Mouse (Mus musculus) lung, postnatal 4 days (tissue): ENCODE data around the gene Ppm1h.

Experiments
- DNase-seq, 2 experiments: peaks; one replicate each; pipeline ENCODE4 v3.0.0; 2021

The Ppm1h gene

DNA sequence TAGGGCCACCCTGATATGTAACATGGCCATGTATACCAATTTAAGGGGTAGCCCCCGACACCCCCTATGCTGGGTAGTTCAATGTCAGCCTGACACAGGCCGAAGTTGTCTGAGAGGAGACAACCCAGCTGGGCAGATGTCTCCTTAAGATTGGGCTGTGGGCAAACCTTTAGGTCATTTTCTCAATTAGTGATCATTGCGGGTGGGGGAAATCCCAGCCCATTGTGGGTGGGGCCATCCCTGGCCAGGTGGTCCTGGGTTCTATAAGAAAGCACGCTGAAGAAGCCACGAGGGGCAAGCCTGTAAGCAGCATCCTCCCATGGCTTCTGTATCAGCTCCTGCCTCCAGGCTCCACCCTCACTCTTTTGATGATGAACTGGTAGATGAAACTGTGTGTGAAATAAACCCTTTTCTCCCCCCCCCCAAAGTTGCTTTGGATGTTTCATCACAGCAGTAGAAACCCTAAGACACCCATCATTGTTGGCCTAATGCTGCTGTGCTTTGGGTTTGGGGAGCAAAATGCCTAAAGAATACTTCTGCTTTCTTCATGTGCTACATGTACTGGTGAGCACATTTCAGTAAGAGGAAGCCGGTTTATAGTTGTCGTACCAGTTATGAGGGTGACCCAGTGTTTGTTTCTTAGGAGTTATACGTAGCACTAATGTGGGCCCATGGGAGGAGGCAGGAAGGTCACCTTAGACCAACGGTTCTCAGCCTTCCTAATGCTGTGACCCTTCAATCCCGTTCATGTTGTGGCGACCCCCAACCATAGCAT is 68.8 kb downstream of the Ppm1h start:
- no peak for DNase-seq

DNA sequence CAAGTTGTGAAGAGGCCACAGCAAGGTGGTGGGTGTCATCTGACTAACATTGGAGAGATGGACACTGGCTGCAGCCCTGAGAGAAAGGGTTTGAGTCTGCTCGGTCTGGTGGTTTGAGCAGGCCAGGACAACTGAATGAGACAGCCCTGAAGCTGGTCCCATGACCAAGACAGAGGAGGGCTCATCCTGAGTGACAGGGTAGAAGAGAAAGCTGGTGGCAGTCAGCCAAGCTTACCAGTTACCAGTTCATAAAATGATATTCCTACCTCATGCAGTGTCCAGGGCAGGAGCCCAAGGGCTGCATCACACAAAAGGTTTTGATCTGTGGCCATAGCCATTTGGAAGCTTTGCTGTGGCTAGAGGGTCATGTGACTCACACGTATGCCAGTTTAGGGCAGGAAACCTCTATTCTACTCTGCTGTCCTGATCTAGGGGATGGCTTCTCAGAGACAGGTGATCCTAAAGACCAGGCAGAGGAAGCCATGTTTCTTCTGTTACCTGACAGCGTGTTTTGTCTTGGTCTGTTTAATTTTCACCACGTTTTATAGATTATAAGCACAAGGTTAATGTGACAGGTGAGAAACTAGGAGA is 69.9 kb downstream of the Ppm1h start:
- no peak for DNase-seq

DNA sequence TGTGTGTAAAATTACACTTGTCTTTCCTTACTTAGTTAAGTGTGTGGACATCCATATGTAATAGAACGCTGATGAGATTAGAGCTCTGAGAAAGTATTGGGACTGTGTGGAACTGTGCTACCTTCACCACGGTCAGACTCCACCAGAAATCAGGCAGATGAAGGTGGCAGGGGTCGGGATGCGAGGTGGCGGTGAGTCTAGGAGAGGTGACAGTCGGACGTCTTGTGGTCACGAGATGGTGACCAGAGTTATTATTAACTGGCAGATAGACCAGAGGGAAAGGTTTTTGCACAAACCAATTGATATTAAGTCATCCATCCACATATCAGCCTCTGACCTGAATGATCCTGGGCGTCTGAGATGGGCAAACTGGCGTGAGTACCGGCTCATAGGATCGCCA is 70.5 kb downstream of the Ppm1h start:
- no peak for DNase-seq

DNA sequence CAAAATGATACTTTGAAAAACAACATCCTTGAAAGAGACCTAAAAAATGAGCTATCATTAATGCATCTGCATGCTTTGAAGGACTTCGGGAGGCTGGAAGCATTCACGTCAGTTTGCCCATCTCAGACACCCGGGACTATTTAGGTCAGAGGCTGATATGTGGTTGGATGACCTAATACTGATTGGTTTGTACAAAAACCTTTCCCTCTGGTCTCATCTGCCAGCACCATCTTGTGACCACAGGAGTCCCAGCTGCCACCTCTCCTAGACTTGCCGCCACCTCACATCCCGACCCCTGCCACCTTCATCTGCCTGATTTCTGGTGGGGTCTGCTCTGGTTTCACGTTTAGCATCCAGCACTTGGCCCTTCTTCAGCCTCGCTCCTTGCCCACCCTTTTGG is 71.3 kb downstream of the Ppm1h start:
- DNase-seq, result no peak

DNA sequence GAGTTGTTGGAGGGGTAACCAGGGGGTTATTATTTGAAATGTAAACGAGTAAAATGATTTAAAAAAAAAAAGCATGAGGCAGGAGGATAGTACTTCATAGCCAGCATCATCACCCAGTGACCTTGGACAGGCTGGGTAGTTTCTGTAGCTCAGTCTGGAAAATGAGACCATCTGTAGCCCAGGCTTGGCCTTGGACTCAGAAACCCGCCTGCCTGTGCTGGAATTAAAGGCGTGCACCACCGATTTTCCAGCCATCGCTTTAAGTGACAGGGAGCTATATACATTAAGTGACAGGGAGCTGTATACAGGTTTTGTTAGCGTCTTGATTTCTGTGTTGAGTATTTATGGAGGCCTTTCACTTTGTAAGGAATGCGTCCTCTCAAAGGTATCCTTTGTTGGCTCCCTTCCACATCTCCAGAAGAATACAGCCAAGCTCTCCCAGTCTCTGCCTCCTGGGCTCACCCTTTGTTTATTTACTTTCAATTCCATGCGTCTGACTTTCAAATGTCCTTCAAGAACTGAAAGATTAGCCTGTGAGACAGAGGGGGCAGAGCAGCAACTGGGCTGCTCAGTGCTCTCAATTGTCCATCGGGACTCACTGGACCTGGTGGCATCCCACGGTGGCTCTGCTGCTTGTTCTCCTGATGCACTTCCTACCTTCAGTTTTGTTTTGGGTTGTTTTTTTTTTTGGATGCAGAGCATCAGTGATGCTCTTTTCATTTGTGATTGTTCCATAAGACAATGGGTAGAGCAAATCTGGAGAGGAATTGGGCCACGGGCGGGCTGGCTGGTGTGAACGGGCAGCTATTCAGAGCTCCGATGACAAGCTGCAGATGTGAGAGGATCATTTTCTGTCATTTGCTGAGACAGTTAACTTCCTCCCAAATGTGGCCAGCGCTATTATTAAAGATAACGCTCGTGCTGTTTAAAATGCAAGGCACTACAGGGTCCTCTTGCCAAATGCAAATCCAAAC is 74.7 kb downstream of the Ppm1h start:
- no peak for DNase-seq

DNA sequence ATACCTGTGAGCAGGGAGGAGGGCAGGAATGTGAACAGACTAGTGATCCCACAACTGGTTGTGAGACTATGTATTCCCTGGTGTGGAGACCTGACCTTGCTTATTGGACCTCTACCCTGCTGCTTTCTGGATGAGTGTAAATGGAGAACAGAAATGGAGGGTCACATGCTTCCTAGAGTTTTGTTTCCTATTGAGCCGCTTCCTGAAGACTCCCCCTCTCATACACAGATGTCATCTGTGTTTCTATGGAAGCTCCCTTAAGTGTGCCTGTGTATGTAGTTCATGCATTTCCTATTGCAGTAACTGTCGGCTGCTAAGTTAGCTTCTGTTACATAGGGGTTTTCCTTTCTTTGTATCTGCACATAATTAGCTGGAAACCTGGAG is 75.4 kb downstream of the Ppm1h start:
- no peak for DNase-seq

DNA sequence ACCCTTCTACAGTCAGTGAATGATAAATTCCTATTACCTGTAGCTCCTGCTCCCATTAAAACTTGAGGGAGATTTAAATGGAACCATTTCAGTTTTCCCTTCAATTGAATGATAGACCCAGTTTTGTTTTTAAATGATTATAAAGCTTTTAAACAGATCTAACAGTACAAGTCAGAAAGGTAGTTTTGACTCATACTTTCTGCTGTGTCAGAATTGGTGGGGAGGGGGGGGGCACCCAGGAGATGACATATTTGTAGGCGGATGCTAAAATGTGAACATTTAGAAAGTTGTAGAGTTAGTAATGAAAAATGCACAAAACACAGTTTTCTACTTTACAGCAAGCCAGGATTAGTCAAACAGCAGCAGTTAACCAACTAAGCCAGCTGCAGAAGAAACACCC is 76.4 kb downstream of the Ppm1h start:
- DNase-seq, result no peak

DNA sequence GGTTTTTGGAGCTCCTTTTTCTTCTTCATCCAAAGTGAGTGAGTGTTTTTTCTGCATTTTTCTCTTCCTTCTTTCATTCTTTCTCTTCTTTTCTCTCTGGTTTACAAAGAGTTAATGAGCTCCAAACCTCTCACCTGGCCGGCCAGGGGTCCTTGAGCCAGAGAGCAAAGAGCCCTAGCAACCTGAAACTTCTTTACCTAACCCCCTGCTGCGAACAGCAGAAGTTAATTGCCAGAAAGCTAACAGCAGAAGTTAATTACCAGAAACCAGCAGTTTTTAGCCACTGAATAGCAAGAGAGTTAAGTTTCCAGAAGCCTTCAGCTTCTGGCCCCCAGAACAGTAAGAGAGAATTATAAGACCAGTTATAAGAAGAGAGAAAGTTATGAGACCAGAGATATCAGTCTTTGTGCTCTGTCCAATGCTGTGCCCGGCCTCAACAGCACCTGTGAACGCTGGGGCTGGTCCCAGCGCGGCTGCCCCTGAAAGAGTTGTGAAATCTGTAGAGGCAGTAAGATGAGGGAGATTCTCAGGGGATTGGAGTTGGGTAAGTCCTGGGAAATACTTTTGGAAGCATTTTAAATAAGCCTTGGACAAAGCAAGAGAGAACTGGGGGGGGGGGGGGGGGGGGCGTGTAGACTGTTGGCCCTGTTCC is 78.4 kb downstream of the Ppm1h start:
- no peak for DNase-seq

DNA sequence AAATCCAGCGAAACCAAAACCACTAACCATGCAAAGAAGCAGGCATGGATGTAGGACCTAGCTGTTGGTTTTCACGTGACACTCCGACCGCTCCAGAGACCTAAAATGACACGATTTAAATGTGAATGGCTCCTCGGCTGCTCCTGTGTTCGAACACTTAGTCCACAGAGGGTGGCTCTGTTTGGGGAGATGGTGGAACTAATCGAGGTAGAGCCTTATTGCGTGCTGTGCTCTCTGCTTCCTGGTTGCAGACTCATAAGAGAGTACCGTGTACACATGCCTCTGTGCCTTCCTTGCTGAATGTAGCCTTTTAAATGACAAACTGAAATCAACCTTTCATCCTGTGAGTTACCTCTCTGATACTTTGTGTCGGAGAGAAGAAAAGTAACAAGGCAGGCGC is 79.2 kb downstream of the Ppm1h start:
- DNase-seq, result no peak

DNA sequence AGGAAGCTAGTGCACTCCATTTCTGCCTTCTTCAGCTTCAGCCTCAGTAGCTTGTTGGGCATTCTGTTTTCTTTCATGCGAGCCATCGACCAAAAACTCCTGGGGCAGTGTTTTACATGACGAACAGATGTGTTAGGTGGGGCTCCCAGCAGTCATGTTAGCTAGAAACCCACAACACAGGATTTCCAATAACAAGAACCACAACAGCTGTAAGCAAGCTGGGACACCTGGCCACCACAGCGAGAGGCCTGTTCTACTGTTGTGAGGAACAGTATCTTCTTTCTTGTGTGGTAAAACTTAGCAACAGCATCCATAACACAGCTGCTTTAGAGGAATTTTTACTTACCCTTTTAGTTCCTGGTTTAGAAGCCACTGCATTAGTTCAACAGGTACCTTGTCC is 79.8 kb downstream of the Ppm1h start:
- no peak for DNase-seq

DNA sequence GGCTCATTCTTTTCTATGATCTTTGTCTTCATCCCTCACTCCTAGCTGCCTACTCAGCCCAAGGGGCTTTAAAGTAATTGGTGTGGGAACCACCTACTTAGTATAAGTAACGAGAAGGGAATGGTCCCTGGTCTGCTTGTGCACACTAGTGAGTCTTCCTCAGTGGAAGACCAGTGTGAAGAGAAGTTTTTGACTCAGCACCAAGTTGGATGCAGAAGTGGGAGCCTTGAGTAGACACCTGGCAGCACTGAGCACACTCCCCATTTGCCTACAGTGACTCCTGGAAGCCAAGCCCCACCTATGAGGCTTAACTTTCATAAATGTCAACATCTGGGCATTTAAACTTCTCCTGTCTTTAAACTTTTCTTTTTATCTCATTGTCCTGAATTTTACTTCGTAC is 81.2 kb downstream of the Ppm1h start:
- DNase-seq, result no peak

DNA sequence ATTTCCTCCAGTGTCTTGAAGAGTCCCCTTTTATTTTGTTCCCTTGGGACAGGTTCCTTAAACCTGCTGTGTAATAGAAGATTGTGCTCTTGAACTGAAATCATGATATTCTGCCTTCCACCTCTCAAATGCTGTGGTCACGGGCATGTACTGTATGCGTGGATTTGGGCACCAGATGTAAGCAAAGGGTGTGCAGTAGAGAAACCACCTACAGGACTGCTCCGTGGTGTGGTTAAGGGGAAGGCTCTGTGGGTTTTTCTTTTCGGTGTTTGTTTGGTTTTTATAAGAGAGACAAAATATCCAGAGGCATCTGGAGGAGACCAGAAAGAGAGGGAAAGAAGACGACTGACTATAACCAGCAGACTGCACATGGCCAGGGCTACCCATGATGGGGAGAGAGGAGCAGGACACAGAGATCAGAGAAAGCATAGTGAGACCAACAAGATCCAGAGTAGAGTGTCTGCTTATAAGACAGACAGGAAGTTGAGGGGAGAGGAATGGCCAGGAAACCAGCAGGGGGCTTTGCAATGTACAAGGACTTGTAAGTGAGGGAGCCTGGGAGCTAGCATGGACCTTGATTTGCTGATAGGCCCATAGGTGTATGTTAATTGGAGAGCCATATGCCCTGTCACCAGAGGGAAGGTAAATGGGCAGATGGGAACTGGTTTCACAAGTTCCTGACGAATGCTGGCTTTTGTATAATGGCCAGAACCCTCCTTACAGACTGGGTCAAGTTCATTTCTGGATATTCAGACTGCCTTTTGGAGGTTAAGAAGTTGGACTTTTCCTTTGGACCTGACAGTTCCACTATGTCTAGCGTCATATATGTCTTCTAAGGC is 82.1 kb downstream of the Ppm1h start:
- no peak for DNase-seq

DNA sequence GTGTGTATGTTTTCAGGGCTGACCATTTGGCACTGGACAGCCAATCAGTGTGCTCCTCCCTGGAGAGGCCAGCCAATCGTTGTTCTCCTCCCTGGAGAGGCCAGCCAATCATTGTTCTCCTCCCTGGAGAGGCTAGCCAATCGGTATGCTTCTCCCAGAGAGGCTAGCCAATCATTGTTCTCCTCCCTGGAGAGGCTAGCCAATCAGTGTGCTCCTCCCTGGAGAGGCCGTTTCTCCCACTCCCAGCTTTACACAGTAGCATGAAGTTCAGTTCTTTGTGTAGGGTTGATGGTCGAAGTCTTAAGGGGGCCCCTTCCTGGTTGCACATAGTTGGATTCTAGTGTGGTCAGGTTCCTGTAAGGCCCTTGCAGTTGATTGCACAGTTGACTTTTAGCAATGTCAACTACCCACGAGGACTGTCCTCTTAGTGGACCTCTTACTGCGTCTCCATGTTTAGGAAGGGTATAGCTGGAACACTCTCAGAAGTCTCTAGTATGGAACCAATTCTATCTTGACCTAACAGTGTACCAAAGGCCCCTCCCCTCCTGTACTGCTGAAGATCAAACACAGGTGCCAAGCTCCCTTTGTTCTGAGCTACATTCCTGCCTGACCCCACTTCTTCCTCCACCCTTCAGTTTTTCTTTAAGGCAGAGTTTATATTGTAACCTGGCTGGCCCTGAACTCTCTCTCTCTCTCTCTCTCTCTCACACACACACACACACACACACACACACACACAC is 84.4 kb downstream of the Ppm1h start:
- no peak for DNase-seq

DNA sequence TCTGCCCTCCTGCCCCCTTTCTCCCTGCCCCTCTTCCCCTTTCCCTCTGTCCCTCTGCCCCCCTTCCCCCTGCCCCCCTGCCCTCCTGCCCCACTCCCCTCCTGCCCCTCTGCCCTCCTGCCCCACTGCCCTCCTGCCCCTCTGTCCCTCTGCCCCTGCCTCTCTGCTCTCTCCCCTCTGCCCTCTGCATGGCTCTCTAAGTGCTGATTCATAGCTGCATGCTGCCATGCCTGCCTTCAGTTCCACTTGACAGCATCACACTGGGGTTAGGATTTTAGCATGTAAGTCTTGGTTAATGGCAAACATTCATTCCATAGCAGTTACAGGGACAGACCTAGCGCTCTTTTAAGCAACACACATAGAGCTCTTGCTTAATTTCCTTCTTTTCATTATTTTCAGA is 85.0 kb downstream of the Ppm1h start:
- DNase-seq, result no peak

DNA sequence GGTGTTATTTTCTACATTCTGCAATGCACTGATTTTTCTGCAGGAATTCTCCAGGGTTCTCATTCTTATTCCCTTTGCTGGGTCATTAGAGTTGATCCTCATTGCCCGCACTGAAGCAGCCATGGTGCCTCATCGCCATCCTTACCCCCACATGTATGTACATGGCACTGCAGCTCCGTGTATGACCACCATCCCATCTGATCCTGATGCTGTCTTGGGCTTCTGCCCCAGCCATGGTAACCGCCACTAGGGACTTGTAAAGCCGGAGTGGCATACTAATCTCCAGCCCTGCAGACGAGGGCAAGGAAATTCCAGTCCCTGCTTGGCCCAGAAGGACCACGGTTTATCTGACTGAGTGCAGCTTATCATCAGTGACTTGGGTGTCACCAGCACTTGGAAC is 86.1 kb downstream of the Ppm1h start:
- DNase-seq, result no peak

DNA sequence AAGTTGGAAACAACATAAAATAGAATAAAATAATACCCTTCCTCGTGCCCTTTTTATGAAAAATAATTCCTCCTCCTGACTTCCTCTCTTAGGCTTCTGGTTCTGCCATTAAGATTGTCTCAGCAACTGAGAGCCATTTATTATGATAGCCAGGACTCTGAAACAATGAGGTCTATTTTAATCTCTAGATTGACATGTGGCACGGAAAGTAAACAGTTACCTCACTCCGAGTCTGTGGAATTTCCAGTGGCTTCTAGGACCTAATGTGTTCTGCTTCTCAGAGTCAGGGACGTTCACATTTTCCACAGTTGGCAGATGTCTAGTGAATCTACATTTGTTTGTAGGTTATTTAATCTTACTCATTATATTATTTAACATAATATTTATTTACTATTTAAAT is 87.0 kb downstream of the Ppm1h start:
- DNase-seq, result no peak

DNA sequence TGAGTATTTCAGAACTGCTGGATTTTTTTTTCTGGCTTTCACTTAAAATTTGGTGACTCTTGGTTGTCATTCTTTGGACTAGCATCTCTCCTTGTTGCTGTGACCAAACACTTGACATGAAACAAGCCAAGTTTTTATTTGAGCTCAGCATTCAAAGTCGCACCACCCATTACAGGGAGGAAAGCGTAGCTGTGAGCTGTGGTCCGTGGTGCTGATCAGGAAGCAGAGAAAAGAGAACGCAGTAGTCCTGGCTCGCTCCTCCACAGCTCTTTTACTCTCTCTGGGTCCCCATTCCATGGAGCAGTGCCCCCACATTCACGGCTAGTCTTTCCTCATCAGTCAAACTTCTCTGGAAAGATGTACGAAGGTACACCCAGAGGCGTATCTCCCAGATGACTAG is 87.4 kb downstream of the Ppm1h start:
- no peak for DNase-seq

DNA sequence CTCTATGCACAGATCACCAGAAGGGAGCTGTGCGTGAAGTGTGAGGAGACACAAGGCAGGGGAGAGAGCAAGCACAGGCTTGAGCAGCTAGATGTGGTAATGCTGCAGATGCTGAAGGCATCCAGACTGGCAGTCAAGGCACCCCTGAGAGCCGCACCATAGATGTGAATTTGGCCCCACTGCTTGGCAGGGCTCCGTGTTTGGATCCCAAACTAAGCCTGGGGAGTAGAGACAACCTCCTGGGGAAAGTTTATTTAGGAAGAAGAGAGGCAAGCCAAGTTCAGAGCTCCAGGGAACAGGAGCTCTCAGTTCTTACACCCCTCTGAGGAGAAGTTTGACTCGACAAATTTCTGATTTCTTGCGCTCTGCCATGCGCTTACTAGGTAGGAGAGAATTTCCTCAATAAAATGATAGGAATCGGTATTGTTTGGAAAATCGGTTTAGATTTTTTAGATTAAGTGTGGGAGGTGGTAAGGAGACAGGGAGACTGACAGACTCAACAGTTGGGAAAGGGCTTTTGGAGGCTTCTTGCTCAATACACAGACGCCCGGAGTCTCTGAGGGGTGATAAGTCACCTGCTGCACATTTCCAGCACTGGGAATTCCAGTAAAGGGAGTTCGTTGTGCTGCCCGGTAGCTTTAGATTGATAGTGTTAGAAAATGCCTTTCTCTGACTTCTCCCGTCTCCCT is 89.8 kb downstream of the Ppm1h start:
- DNase-seq, result no peak

DNA sequence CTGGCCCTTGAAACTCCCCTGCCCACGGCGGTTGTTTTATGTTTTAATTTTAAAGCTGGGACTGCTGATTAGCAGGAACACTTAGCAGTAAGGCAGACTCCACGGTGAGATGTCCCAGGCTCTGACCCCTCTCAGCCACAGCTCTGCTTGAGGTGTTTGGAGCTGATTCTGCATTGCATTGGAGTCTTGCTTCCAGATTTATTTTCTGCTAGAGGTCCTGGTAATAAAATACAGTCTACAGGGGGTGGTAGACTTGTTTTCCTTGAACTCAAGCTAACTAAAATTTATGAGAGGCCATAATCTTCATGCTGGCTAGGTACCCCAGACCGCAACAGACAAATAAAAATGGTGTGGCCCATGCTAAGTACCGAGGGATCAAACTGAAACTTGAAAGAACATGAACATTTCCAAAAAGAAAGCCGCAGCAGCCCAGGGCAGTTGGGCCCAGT is 90.4 kb downstream of the Ppm1h start:
- DNase-seq, result no peak

DNA sequence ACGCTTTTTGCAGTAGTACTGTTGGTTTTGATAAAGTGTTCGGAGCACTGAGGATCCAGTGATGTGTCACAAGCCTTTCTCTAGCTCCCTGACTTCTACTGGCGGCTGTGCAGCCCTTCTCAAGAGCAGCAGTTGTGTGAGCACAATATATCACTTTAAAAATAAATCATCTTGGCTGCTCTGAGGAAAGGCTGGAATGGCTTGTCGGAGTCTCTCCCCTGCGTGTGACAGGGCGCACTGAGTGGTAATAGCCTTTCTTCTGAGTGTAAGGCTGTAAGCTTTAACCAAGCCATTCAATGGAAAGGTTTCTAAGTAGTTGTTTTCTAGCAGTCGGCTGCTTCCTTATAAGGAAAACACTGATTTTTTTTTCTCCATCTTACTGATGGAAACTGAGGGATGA is 91.8 kb downstream of the Ppm1h start:
- no peak for DNase-seq

DNA sequence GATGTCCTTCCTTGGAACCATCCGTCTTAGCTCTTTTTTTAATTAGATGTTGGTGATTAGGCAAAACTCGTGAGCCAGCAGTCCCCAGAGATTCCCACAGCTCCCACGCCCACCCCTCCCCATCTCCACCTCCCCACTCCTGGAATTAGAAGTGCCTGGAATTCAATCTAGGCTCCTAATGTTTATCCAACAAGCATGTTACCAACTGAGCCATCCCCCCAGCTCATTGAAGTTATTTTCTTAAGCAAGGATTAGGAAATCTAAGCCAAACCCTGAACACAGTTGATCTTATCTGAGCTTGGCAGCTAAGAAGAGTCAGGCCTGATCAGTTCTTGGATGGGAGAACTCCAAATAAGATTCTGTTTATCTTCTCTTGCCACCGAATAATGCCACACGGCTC is 92.4 kb downstream of the Ppm1h start:
- DNase-seq, result no peak
